In the genomic region with DNA sequence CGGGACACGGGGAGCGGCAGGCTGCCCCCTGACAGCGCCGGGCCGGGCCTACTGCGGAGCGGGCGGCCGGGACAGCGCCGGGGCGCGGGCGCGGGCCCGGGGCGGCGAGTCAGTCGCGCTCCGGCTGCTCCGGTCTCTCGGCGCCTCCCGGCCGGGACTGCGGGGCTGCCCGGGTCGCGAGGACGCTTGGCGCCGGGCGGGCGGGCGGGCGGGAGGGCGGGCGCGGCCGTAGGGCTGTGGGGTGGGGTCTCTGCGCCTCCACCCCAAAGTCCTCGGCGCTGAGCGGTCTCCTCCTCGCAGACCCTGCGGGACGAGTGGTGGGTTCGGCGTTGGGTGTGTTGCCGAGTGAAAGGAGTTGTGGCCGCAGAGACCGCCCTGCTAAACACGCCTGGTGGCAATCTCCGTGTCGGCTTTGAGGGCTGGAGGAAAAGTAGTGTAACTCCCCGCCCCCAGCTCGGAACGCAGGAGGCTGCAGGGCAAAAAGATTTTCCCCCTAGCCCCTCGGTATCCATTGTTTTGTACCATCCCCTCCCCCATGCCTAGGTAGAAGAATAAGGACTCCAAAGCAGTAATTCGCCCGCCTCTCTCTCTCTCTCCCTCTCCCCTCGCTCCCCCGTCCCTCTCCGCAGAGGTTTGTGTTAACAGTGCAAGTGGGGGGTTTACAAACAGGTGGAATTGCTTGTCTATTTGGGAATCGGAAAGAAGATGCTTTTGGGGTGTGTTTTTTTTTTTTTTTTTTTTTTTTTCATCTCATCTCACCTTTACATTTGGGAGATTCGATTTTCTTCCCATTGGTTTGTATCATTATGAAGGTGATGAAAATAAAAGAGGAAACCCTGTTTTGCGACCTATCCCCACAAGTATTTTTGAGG, we compare ENCODE assay signal across 8 mouse cellular contexts. TPM values are rescaled to one million over a fixed set of nuclear protein-coding genes. Genes with fewer than 3 reads are reported as not detected.
DNase-seq lines count a peak whose midpoint lies in the region; ATAC-seq lines count a peak whose summit lies in the region.

No protein-coding gene starts in this region.

- ATAC-seq in megakaryocyte, adult 5-6 weeks (ENCODE audit: poor library complexity, severe bottlenecking): no peak
- peak; percentile 4; the same call in 1 of the 2 replicates for ATAC-seq in liver, embryonic 12.5 days
- peak; percentile 7 for ATAC-seq in neural tube, embryonic 12.5 days (ENCODE audit: low FRiP score, low read depth)

- WGBS in liver, embryonic 12.5 days (ENCODE audit: insufficient replicate concordance): 3% methylated on average over 26 of the region's 69 CpGs
- under 1% methylated on average over 59 of the region's 69 CpGs for WGBS in neural tube, embryonic 12.5 days

- H3K9me3 ChIP-seq in megakaryocyte, embryonic 14.5 days: no peaks in the 10 kb centered on the region
- H3K9me3 ChIP-seq in liver, embryonic 12.5 days (replicated peaks): no peaks in the 10 kb centered on the region
- no peaks in the 10 kb centered on the region for H3K9me3 ChIP-seq in neural tube, embryonic 12.5 days

- DNase-seq in embryo, embryonic 9.5 days (ENCODE audit: extremely low spot score): peak; percentile 78
- DNase-seq in heart, adult 11 months: peak; percentile 96
- peak; percentile 40 for DNase-seq in kidney, adult 11 months
- DNase-seq in testis, postnatal 14 days (ENCODE audit: low spot score): peak; percentile 74

- H3K4me1 ChIP-seq in megakaryocyte, embryonic 14.5 days: peaks cover 58% of the 10 kb centered on the region
- H3K4me1 ChIP-seq in liver, embryonic 12.5 days: peaks cover 64% of the 10 kb centered on the region
- peaks cover 13% of the 10 kb centered on the region; the same call in 1 of the 2 replicates for H3K4me1 ChIP-seq in neural tube, embryonic 12.5 days

- peaks cover 21% of the 10 kb centered on the region for H3K36me3 ChIP-seq in megakaryocyte, embryonic 14.5 days (replicated peaks; ENCODE audit: low read length)
- H3K36me3 ChIP-seq in liver, embryonic 12.5 days: peaks cover 10% of the 10 kb centered on the region; the same call in 1 of the 2 replicates
- peaks cover 3% of the 10 kb centered on the region; the same call in 1 of the 2 replicates for H3K36me3 ChIP-seq in neural tube, embryonic 12.5 days

- H3K27me3 ChIP-seq in megakaryocyte, embryonic 14.5 days (replicated peaks): no peaks in the 10 kb centered on the region
- H3K27me3 ChIP-seq in liver, embryonic 12.5 days (replicated peaks): no peaks in the 10 kb centered on the region
- no peaks in the 10 kb centered on the region for H3K27me3 ChIP-seq in neural tube, embryonic 12.5 days (replicated peaks)

- H3K27ac ChIP-seq in liver, embryonic 12.5 days: peak overlapping the region; percentile 98
- H3K27ac ChIP-seq in neural tube, embryonic 12.5 days: peak overlapping the region; percentile 92

- peak overlapping the region; percentile 90 for H3K4me2 ChIP-seq in liver, embryonic 12.5 days
- peak overlapping the region; percentile 64 for H3K4me2 ChIP-seq in neural tube, embryonic 12.5 days (replicated peaks)

- peak overlapping the region; percentile 97 for H3K9ac ChIP-seq in liver, embryonic 12.5 days
- peak overlapping the region; percentile 97 for H3K9ac ChIP-seq in neural tube, embryonic 12.5 days

- peak overlapping the region; percentile 98 for H3K4me3 ChIP-seq in megakaryocyte, embryonic 14.5 days (replicated peaks)
- peak overlapping the region; percentile 97 for H3K4me3 ChIP-seq in liver, embryonic 12.5 days
- H3K4me3 ChIP-seq in neural tube, embryonic 12.5 days: peak overlapping the region; percentile 97

RNA-seq across cellular contexts. Expression of gene Bbip1, which starts 1.0 kb away (rescaled TPM):
- 5.1 TPM in 1 of 2 replicates, not detected in the other for polyA plus RNA-seq in megakaryocyte, embryonic 14.5 days (2012; ENCODE audit: insufficient read depth, low replicate concordance)
- total RNA-seq in megakaryocyte, adult 5-6 weeks (2015): 154 and 163 TPM in 2 replicates
- 77.1 and 79.1 TPM in 2 replicates for total RNA-seq in megakaryocyte, adult 5-6 weeks (2017)
- polyA plus RNA-seq in liver, embryonic 12.5 days (2016; fragmentation: Nextera tagmentation; extraction: Ambion mirVana): 64.0 and 65.8 TPM in 2 replicates
- 120 and 121 TPM in 2 replicates for polyA plus RNA-seq in neural tube, embryonic 12.5 days (2016; fragmentation: Nextera tagmentation; extraction: Ambion mirVana)

RNA-seq across cellular contexts. Expression of gene Shoc2, which starts 1.3 kb away (rescaled TPM):
- polyA plus RNA-seq in megakaryocyte, embryonic 14.5 days (2012; ENCODE audit: insufficient read depth, low replicate concordance): 1.6 TPM in 1 of 2 replicates, not detected in the other
- total RNA-seq in megakaryocyte, adult 5-6 weeks (2015): 67.1 and 67.3 TPM in 2 replicates
- 67.6 and 70.3 TPM in 2 replicates for total RNA-seq in megakaryocyte, adult 5-6 weeks (2017)
- polyA plus RNA-seq in liver, embryonic 12.5 days (2016; fragmentation: Nextera tagmentation; extraction: Ambion mirVana): 26.4 and 27.1 TPM in 2 replicates
- 64.9 and 72.0 TPM in 2 replicates for polyA plus RNA-seq in neural tube, embryonic 12.5 days (2016; fragmentation: Nextera tagmentation; extraction: Ambion mirVana)

RNA-seq across cellular contexts. Expression of gene Pdcd4, which starts 53.4 kb away (rescaled TPM):
- polyA plus RNA-seq in megakaryocyte, embryonic 14.5 days (2012; ENCODE audit: insufficient read depth, low replicate concordance): 2.8 and 25.4 TPM in 2 replicates
- 60.2 and 73.4 TPM in 2 replicates for total RNA-seq in megakaryocyte, adult 5-6 weeks (2015)
- 79.2 and 85.9 TPM in 2 replicates for total RNA-seq in megakaryocyte, adult 5-6 weeks (2017)
- 24.2 and 24.4 TPM in 2 replicates for polyA plus RNA-seq in liver, embryonic 12.5 days (2016; fragmentation: Nextera tagmentation; extraction: Ambion mirVana)
- polyA plus RNA-seq in neural tube, embryonic 12.5 days (2016; fragmentation: Nextera tagmentation; extraction: Ambion mirVana): 84.0 and 86.4 TPM in 2 replicates

Comparison
In these comparisons a context has a peak if more than half of its experiments do, and no peak if none do; other contexts are left out.
1. DNase-seq: peak in every context shown above with its lines; median percentile 96 in heart, adult 11 months; 78 in embryo, embryonic 9.5 days; 74 in testis, postnatal 14 days; 40 in kidney, adult 11 months.
2. RNA of gene Bbip1, which starts 1.0 kb away (polyA plus RNA-seq): 120 to 121 TPM in neural tube, embryonic 12.5 days and 64.0 to 65.8 TPM in liver, embryonic 12.5 days; 5.1 TPM in megakaryocyte, embryonic 14.5 days; every median in the first group is over 10 times any median in the second.
3. RNA of gene Shoc2, which starts 1.3 kb away (polyA plus RNA-seq): 64.9 to 72.0 TPM in neural tube, embryonic 12.5 days and 26.4 to 27.1 TPM in liver, embryonic 12.5 days; 1.6 TPM in megakaryocyte, embryonic 14.5 days; every median in the first group is over 10 times any median in the second.
4. Peak in every context shown above with its lines, with median percentiles within 50 percentile points of each other: H3K4me3 ChIP-seq.